Mouse (Mus musculus) heart, postnatal 14 days (tissue): ENCODE measurements around the gene Elavl1. TPM values are rescaled to one million over a fixed set of nuclear protein-coding genes. Genes with fewer than 3 reads are reported as not detected.

Experiments
- DNase-seq, 2 experiments: peaks; one replicate each; pipeline ENCODE4 v3.0.0; 2021 to 2022
- intact Hi-C: fragments of 180-260 bp; cut with DNase I; formaldehyde crosslinking; loops from one replicate; pipeline ENCODE4 v1.15.1; 2025
- total RNA-seq, 2 experiments: library from RNA; stranded (reverse); gene quantifications; 2 replicates each; pipeline ENCODE4 v1.2.3; 2021

Gene Elavl1
- total RNA-seq, 2 experiments from 2014 or later, result 58.8 to 66.1 TPM

DNA sequence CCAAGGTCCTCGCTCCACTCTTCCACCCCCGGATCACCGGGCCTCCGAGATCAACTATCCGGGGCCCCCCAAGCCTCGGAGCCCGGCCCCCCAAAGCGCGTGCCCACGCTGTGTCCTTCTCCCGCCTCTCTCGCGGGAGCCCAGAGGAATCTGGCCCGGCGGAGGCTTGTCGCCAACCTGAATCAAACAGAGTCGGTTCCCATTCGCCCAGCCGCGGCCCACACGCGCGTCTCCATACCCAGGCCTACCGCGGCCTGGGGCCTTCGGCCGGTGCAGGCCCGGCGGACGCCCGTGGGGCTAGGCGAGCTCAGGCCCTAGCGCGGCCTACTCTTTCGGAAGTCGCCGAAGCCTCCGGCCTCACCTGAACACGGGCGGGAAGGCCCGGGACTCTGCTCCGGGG, 688 bp downstream of the Elavl1 start:
- DNase-seq, result no peak
- intact Hi-C loops, result loop anchor here (5.0 to 10.0 kb wide), 3 partner anchors 132 to 170 kb away; partner anchors contain the start of genes Cers4 and Evi5l

DNA sequence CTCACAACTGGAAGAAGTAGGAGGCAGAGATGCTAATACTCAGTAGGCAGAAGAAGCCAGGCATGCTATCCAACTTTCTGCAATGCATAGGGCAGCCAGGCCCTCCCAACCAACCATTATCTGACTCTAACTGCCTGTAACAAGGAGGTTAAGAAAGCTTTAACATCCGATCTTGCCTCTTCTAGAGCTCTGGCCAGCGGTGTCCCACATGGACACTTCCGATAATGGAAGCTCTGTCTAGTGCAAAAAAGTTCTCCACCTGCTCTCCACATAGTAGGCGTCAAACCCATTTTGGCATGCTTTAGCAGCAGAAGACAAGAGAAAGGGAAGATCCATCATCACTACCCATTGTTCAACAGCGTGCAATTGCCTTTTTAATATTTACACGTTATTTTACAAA, 1.3 kb downstream of the Elavl1 start:
- no peak for DNase-seq

DNA sequence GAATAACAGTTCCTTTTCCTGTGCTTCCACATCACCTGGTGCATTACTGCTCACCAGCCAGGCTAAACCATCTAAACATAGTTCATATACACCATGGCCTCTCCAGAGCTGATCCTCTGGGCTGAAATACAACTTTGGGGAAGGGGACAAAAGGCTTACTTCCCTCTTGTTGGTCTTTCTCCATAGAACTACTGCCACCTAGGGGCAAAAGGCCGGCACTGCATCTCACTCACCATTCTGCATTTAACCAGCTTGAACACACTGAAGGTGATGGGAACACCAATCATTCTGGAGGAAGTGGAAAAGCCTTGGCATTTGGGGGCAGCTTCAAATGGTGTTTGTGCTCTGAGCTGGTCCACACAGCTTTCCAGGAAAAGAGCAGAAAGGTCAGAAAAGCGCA, 2.7 kb downstream of the Elavl1 start:
- intact Hi-C loops, result loop anchor here (2.0 to 10.0 kb wide), 5 partner anchors 72 to 182 kb away; partner anchors contain the start of genes Cers4 and Evi5l
- DNase-seq, result peak; percentile 77 to 89

More for the DNA sequence above, 1.3 kb downstream of the Elavl1 start:
- intact Hi-C loops, result loop anchor here (2.0 to 10.0 kb wide), 5 partner anchors 73 to 183 kb away; partner anchors contain the start of genes Cers4 and Evi5l

DNA sequence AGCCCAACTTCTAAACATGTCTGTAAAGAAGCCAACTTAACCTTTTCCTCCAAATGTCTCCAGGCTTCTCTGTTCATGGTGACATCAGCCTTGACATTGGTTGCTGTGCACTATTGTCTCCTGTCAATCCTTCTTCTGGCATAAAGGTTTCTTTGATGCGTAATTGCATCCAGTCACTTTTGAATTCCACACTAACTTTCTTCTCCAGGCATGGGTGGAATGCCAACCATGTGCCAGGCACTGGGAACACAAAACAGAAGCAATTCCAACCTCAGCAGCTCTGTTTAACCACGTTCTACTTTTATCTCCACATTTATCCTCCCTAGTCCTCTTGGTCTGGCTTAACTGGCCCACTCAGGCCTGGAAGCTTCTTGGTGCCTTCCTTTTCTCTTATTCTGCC, 4.2 kb downstream of the Elavl1 start:
- intact Hi-C loops, result loop anchor here (5.0 to 10.0 kb wide), 3 partner anchors 129 to 174 kb away; partner anchors contain the start of genes Cers4 and Evi5l
- DNase-seq, result peak in 1 of 2 experiments; percentile 14

DNA sequence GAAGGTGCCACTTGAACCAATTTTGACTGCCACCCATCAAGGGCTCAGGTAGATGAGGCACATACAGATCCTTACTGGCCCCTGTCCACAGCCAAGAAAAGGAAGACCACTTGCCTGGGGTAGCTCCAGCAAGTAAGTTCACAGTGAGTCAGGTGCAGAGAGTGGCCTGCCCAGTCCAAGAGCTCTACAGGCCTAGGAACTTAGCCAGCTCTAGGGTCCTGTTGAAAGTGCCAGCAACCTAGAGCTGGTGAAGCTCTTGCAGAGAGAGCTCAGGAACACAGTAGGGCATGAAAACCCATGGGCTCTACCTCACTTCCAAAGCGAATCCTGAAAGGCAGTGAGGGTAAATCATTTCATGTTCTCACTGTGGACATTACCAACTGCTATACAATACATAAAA, 4.8 kb downstream of the Elavl1 start:
- intact Hi-C loops, result loop anchor here (5.0 to 10.0 kb wide), 3 partner anchors 128 to 174 kb away; partner anchors contain the start of genes Cers4 and Evi5l
- DNase-seq, result no peak

DNA sequence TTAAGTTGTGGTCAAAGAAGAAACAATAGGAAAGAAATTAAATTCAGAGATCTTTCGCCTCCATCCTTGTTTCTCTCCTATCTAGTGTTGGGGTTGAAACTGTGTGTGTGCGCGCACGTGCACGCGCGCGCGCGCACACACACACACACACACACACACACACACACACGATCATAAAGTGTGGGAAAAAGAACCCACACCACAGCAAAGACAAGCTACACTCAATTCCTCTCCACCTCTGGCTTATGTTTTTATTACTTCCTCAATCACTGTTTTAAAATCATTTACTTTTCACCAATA, 5.7 kb downstream of the Elavl1 start:
- intact Hi-C loops, result no loop called here
- no peak for DNase-seq

DNA sequence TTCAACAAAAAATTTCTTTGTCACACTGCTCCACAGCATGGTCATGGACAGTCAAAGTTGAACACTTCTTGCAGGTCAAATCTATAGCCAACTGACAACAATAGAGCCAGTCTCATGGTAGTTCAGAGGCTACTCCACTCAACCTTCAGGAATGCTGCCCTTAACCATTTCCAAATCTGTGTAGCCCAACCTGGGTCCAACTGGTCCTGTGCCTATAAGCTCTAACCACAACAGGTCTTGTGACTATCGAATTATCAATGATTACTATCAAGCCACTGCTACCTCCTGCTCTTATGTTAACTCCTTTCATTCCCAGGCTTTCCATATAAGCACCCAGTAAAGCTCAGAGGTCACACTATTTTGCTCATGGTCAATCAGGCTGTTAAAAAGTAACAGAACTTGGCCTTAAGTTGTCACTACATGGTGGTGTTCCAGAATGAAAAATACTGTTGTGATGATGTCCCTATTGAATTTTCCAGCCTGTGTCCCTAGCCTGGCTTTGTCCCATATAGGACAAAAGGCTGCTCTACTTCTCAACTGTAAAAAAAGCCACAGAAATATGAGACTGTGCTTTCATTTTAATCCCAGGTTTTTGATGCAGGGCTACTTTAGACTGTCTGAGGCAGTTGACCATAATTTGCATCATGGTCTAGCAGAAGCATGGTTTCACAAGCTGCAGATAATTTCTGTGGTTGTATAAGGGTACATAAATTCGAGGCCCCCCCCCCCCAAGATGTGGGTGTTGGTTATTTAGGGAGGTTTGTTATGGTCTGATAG, 6.2 kb downstream of the Elavl1 start:
- no peak for DNase-seq
- intact Hi-C loops, result no loop called here

DNA sequence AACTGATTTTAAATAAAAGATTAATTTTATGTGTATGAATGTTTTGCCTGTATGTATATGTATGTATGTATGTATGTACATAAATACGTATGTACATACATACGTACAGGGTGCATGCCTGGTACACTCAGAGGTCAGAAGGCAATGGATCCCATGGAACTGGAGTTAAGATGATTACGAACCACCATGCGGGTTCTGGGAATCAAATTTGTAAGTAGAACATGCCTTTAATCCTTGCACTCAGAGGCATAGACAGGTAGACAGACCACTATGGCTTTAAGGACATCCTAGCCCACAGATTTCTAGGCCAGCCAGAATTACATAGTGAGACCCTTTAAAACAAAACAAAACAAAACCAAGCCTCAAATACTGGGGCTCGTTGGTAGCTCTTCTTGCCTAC, 7.1 kb downstream of the Elavl1 start:
- intact Hi-C loops, result no loop called here
- no peak for DNase-seq

DNA sequence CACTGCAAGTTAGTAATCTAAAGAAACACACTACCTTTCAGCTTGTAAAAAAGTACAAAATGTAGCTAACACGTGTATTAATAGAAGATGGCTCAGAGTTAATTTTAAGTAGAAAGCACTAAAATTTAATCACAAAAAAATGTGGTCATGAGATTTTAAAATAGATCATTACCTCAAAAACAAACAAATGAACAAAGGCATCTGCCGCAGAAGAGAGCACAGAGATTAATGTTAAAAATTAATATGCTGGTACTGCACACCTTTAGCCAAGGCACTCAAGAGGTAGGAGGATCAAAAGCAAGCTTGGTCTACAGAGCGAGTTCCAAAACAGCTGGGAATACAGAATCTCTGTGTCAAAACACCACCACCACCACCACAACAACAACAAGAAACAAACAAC, 10.4 kb downstream of the Elavl1 start:
- intact Hi-C loops, result no loop called here

DNA sequence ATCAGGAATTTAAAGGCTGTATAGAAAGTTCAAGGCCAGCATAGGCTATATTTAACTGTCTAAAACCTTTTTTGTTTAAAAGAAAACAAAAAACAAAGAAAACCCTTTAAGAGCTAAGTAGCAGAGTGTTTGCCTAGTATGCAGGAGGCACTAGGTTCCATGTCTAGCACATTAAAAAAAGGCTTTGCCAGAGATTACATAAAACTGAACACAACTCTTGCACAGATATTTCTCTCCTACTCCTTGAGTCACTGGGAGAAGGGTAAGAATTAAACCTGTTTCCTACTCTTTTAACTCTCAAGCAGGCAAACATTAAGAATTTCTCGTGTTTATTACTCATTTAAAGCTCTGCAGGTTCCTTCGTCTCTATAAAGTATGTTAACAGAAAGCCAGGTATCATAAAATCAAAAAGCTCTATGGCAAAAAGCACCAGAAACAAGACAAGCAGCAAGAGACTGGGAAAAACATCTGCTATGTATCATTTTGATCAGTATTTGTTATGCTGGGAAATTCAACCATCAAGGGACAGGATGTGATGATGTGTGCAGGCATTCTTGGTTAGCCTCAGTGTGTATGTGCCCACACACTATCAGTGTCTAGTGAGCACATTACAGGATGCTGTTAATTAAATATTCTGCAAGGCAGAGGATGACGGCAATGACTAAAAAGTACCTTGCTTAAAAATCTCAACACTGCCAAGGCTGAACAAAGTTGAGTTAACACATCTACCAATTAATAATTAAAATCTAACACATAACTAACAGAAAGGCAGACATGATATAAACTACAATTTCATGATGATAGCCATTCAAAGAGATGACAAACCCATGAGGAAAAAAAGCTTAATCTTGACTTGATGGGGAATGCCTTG, 11.7 kb downstream of the Elavl1 start:
- intact Hi-C loops, result no loop called here
- no peak for DNase-seq

More for the DNA sequence above, 10.4 kb downstream of the Elavl1 start:
- no peak for DNase-seq

DNA sequence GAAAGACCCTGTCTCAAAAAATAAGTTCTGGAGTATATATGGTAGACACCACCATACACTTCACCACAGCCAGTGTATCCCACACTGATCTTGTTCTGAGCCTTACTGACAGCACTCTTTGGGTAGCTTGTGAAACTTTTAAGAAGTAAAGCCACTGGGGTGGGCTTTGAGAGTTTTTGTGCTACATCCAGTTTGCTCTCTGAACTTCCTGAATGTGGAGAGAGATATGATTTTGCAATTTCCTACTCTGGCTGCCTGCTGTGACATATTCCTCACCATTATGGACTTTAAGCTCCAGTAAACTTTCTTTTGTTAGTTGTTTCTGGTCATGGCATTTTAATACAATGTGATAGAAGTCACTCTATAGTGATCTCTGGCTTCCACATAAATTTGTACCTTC, 13.1 kb downstream of the Elavl1 start:
- intact Hi-C loops, result no loop called here
- DNase-seq, result no peak

DNA sequence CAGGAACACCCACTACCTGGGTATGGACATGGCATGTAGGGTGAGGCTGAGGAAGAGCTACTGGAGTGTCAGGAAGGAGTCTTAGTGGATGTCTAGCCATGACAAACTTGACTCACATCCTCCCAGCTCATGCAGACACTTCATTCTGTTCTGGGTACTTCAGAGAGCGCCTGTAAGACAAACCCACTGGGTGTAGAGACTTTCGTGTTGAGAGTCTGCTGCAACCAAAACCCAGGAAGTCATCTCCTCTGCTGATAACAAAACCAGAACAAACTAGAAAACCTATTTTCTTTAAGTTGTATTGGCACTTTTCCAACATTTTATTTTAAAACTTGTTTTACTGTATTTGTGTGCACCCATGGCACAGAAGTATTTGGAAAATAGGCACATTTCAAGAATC, 19.4 kb downstream of the Elavl1 start:
- intact Hi-C loops, result no loop called here
- no peak for DNase-seq

DNA sequence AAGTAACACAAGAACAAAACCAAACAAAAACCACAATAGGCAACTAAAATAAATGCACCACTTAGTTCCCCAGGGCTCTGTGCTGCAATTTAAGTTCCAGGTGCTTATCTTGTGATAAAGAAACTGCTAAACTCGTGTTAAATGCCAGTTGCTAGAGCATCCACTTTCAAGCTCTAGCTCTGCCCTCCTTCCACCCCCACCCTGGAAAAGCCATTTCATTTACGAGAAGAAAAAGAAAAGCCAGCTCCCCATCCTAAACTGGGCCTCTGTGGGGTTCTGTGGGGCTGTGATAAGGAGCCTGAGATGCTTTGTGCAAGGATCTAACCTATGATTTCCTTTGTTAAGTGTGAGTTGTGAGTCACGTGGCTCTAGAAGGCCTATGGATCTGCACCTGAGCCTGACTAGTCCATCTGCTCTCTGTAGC, 21.1 kb downstream of the Elavl1 start:
- intact Hi-C loops, result no loop called here
- no peak for DNase-seq

DNA sequence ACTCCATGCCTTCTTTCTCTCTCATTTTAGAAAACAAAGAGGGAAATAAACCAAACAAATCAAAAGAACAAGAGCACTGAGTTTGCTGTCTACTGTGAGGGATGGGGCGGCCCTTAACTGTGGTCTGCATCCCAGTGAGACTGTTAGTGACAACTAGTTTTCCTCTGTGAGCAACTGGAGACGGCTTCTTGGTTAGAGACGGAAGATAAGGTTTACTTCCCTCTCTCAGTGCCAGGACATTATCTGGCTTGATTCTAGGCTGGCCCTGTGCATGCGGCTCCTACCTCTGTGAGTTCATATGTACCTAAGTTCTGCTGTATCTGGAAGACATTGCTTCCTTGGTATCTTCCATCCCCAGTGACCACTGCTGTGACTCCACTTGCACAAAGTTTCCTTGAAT, 27.4 kb downstream of the Elavl1 start:
- intact Hi-C loops, result no loop called here

DNA sequence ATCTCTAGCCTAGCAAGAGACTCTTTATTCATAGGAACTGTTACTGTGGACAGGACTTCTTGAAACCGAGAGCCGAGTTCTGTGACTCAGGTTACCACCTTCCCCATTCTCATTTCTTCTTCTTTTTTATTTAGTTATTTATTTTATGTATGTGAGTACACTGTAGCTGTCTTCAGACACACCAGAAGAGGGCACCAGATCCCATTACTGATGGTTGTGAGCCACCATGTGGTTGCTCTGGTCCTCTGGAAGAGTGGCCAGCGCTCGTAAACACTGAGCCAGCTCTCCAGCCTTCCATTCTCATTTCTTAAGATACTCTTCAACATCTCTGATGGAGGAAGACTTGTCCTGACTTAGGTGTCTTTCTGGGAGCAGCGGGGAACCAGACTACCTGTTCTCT, 32.5 kb downstream of the Elavl1 start:
- intact Hi-C loops, result no loop called here
- no peak for DNase-seq

More for the DNA sequence above, 27.4 kb downstream of the Elavl1 start:
- DNase-seq, result no peak

DNA sequence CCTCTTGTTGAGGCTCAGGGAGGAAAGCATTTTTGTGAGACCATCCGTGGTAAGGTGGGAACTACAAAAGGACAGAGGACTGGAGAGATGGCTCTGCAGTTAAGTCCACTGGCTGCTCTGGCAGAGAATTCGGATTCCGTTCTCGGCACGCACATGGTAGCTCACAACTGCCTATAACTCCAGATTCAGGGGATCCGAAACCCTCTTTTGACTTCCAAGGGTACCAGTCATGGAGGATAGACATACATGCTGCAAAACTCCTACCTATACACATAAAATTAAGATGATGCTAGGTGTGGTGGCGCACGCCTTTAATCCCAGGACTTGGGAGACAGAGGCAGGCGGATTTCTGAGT, 49.1 kb downstream of the Elavl1 start:
- DNase-seq, result no peak
- intact Hi-C loops, result no loop called here

DNA sequence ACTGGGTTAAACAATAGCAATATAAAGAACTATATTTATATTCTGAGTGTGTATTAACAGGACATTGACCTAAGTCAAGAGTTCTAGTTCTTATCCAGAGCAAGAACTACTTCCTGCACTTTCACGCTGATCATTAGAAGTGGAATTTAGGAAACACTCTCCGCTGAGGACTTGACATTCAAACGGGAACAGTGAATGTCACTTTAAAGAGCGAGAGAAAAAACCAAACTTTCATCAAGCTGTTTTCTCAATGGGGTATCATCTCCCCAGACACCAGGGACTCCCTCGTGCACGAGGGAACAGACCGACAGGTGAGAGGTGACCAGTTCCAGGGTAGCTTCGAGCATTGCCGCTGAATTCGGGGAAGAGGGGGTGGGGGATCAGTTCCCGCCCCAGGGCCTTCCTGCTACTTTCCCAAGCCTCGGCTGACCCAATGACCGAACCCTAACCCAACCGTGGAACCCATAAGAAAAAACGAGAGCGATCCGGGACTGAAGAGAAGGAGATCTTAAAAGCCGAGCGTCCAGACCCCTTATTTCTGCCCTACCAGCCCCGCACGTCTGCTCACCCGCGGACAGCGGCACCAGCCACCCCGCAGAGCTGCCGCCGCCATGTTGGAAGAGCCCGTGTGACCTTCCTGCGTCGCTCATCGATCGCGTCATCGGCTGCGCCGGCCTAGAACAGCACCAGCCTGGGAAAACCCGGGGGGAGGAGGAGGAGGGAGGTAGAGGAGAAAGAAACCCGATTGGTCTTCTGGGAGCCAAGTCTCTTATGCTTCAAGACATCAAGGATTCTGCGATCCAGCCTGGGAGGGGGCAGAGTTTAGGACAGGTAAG, 49.7 kb downstream of the Elavl1 start, which contains the start of gene Timm44:
Gene Timm44, minus strand, starts transcription at position 639 of the 836 bp plus-strand sequence.
- DNase-seq, result peak; percentile 94 to 97
- intact Hi-C loops, result no loop called here

DNA sequence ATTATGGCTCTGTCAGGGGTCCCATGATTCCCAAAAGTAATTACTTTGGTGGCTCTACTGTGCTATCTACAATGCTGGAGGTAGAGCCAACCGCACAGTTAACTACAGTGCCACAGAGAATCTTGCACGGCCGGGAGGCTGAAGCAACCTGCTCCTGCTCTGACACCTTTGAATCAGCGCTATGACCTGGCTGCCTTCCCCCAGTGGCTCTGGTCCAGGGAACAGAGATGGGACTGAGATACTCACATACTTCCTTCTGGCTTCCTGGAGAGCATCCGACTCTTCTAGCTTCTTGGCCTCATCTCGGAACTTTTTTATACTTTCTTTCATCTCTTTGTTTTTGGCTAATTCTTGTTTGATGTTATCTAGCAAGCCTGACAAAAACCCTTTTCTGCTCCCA, 55.6 kb downstream of the Elavl1 start:
- no peak for DNase-seq
- intact Hi-C loops, result no loop called here

DNA sequence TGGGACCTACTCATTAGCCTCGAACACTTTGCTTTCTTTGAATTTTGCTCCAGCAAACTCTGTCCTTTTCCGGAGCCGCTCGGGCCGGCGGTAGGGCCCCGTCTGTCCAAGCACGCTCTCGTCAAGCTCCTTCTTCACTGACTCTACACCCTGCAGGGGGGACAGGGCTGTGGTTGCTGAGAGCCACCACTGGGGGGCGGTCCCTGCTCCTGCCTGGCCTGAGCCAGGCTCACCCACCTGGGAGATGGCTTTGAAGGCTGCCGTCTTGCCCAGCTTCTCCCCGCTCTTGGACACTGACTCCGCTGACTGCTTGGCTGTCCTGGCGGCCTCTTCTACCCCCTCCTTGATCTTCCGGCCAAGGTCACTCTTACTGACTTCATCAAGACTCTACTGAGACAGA, 57.6 kb downstream of the Elavl1 start:
- intact Hi-C loops, result no loop called here
- DNase-seq, result peak in 1 of 2 experiments; percentile 34

DNA sequence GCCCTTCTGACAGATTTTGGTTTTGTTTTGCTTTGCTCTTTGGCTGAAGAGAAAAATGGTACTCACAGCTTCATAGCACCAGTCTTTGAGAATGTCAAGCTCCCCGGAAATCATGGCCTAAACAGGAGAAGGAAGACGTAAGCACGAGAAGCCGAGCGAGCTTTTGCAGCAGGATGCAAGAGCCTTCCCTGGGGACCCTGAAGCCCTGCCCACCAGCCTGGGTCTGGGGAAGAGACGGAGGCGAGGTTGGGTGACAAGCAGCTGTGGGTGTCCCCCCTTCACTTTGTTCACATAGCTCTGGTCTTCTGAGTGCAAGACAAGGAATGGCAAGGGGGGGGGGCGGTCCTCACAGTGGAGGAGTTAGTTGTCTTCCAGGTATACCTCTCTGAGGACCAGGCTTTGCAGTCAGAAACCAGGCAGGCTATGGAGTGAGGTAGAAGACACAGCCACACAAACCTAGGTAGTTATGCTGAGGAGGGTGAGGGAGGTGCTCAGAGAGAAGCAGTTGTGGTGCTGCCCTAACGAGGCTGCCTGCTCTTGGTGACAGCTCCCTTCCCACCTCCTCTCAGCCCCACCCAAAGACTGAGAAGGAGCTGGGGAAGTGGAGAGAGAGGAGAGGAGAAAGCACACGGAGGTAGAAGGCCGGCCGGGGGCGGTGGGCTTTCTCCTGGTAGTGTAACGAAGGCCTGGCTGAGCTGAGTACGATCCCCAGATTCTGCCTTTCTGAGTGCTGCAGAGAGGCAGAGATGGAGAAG, 59.9 kb downstream of the Elavl1 start:
- DNase-seq, result no peak

More for the DNA sequence above, 59.9 kb downstream of the Elavl1 start:
- intact Hi-C loops, result no loop called here
